Comparison of ENCODE assay signal across 15 mouse cellular contexts in genomic region chr11:104270452-104270851, GRCm38 (mm10).
"Had no signal": no experiment of that assay in that cellular context is flagged by ENCODE, and none has a peak within 500 bp of the region (broad histone marks: within the 10 kb centered on the region; RNA-seq: fewer than 3 reads in every experiment).

No protein-coding gene starts in this region.

- H3K4me3 ChIP-seq: liver, embryonic 13.5 days; megakaryocyte, embryonic 14.5 days; midbrain, embryonic 10.5 days; midbrain, embryonic 13.5 days; myocyte; neural tube, embryonic 13.5 days; stomach, embryonic 15.5 days had no signal

- H3K27ac ChIP-seq: kidney, postnatal 0 days; liver, embryonic 13.5 days; midbrain, embryonic 10.5 days; midbrain, embryonic 13.5 days; neural tube, embryonic 13.5 days; stomach, embryonic 15.5 days had no signal

- DNase-seq: kidney, adult 11 months; liver, embryonic 13.5 days; lung, adult 2 months; lung, postnatal 36 days; retina, postnatal 1 day; right cerebral cortex, postnatal 25 days; spleen, adult 18-20 months; thymus, postnatal 25 days had no signal
